Mouse (Mus musculus) frontal cortex, postnatal 10 days (tissue): ENCODE measurements at regions not wholly inside any gene's neighbourhood (a gene's known extent, or its start where the extent isn't known, plus 50 kb on each side); places are given as distances from the start of the nearest gene placed in this dataset.
A peak's percentile ranks its signal among the peaks of the same experiment; 100 is the strongest.

Experiments used
- DNase-seq, 2 experiments: peaks; one replicate each; pipeline ENCODE4 v3.0.0; 2022; ENCODE audit warnings: low spot score in 2 of 2, mixed read lengths in 1 of 2

DNA sequence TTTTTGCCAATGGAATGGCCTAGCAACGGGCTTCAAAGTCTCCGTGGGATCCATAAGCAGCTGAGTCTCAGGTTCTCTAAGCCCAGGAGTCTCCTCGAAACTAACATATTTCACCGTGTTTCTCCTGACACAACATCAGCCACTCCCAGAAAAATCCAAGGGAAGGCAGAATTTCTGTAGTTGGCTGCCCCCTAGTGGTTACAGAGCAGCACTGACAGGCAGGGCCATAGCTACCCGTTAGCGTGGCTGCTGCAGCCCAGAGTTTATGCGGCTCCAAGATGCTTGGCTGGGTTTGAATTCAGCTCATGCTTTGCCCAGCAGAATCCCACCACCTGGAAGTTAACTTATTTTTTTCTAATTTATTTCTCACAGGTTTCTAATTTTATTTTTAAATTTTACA is 140.9 kb upstream of the Tmem164 start:
- peak in 1 of 2 experiments; percentile 40 for DNase-seq

DNA sequence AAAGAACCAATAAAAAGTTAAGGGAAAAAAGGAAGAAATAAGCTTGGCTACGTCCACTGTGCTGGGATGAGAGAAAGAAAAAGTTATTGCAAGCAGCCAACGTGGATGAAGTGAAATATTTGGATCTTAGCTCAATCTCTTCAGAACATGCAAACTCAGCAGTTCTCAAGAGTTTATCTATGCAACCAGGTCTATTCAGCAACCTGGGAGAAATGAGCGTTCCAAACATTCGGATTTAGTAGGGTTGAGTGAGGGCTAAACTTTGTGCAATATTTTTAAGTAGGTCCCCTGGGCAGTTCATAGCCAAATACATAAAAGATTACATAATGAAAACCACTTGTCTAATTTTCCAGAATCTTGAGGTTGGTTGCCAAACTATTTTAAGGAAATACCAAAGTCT is 129.0 kb upstream of the Tmem164 start:
- DNase-seq: no peak

DNA sequence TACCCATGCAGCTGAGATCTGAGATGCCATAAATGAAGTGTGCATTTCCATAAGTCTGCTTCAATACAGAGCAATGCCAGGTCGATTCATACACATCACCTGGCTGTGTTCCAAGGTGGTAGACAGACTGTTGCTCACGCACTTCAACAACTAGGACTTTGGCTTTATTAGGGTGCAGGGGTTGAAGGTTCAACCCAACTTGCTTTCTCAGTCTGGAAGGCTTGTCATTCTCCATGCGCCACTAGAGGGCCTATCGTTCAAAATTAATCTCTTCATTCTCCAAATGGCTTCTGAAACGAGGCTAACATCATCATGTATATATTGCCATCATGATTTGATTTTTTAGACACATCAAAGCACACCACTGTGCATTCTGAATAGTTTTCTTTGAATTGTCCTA is 127.0 kb upstream of the Tmem164 start:
- peak in 1 of 2 experiments; percentile 27 for DNase-seq

DNA sequence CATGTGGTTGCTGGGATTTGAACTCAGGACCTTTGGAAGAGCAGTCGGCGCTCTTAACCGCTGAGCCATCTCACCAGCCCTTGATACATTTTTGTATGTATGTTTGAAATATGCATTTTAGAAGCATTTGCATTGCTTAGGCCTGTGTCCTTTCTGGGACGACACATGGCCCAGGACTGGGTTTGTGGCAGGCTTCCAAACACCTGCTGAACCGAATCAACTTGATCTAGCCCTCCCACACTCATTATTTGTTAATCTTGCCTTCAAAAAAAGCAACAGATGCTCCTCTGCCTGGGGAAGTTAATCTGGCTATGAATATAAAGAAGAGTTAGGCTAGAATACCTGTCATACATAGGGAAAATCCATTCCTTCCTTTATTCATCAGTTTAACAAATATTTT is 123.7 kb upstream of the Tmem164 start:
- no peak for DNase-seq

DNA sequence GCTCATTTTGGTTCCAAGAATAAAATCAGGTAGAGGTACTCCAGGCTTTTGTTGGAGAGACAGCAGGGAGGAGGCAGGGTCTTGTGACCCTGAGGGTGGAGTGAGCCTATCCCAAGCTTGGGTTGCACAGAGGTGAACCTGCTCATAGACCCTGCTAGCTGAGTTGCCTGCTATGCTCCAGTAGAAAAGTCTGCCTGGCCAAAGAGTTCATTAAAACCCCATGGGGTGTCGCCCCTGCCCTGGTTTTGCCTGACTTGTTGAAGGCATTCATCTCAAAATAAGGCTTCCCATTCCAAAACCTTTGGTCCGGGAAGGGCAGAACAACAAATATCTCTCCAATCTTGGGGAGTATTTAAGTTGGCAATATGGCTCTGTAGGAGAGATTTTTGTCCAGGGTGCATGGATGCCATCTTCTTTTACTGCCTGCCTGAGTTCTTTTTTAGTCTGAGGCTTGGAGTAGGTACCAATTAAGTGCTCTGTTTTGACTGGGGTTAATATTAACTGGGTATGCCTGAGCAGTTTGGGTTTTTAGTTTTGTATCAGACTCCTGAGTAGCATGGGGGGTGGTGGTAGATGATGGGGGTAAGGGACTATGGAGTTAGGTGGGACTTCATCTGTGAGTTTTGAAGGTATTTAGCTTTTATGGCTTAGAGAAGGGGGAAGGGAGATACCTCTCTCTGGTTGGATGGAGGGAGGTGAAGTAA is 120.8 kb upstream of the Tmem164 start:
- DNase-seq: no peak

DNA sequence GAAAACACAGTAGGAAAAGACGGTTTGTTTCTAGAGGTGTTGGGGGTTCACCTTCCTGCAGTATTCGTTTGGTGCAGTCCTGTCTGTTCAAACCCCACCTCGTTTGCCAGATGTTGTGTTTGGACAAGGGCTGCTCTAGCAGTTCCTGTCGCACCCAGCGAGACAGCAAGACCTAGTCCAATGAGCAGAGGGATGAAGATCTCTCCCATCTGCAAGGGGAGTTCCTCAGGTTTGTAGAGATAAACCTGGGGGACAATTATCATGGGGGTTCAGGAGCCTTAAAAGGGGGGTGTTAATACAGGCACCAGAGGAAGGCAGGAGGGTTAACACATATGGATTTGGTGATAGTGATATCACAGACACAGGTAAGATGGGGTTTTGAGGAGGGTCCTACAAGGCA is 119.4 kb upstream of the Tmem164 start:
- no peak for DNase-seq

- no peak for DNase-seq
These were observed 117.0 kb upstream of the Tmem164 start for GRCm38 (mm10) chrX:142564186-142564585.

DNA sequence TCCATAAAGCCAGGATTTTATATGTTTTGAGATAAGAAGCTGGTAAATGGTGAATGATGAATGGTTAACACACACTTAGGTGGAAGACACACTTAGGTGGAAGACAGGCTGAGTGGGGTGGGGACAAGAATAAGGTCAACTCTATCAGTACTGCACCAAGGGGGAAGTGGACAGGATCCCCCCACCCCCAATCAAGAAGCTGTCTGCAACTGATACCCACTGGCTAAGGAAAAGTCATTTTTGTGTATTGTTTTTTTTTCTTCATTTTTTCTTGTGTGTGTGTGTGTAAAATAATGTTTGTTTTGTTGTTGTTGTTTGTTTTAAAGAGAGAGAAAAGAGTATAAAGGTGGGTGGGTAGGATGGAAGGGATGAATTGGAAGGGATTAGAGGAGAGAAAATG is 109.4 kb upstream of the Tmem164 start:
- no peak for DNase-seq

- DNase-seq: no peak
These were observed 107.2 kb upstream of the Tmem164 start for GRCm38 (mm10) chrX:142574022-142574421.

- no peak for DNase-seq
These were observed 106.1 kb upstream of the Tmem164 start for GRCm38 (mm10) chrX:142574945-142575710.

DNA sequence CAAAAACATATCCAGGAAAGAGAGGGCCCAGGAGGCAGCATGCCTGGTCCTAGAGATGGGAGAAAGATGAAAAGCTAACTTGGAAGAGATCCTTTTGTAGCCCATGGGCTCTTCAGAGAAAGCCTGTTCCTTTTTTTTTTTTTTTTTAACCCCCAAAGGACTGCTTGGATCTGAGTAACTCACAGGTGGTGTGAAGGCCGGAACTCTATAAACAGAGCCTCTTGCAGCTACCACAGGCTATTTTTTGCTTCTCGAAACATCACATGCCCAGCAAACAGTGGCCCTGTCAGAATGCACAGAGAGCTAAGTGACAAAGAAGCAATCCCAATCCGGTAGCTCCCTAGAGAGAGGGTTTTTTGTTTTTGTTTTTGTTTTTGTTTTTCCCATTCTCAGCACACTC is 105.1 kb upstream of the Tmem164 start:
- DNase-seq: no peak

GRCm38 (mm10) chrX:142577449-142578081 is 103.6 kb upstream of the Tmem164 start:
- DNase-seq: no peak

DNA sequence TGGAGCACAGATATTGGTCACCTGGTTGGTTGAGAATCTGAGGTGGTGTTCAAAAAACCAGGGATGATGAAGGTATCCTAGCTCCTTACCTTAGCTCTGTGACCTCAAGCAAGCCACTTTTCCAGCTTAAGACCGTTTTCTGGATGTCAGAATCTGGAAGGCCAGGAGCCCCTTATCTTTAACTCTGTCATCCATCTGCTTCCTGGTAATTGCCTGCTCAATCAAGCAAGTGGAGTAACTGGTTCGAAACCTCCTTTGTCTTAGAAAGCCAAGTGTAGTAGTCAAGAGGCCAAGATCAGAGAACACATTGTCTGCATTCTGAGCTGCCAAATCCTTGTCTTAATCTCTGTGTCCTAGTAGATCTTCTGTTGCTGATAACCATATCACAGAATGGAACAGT is 95.9 kb upstream of the Tmem164 start:
- no peak for DNase-seq

DNA sequence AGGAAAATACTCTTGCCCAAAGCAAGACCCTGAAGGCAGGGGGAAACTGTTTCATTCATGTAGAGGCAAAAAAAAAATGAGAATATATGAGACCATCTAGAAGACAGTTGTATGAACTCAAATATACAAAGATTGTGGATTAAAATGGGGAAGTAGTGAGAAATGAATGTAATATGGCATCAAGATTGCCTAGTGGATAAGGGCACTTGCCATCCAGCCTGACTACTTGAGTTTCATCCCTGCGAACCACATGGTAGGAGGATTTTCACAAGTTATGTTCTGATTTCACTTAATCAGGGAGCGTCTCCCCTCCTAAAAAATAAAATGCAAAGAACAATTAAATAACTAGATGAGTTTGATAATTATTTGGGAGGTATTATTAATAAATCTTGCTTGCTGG is 81.8 kb upstream of the Tmem164 start:
- DNase-seq: no peak

- DNase-seq: no peak
These were observed 80.4 kb upstream of the Tmem164 start for GRCm38 (mm10) chrX:142600782-142601181.

DNA sequence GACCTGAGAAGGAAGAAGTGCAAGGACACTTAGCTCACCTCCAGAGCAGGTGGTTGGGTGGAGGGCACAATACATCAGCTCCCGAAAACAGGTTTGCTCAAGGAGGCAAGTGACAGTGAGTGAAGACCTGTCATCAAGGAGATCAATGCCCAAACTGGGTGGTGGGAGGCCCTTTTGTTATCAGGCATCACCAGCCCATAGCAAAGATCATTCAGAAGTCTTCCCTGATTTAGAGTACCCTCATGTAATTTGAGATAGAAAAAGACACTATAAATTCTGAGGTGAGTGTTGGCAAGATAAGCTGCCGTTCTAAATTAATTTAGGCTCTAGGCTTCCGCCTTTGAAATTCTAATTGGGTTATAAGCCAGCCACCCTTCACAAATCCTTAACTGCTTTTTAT is 76.1 kb upstream of the Tmem164 start:
- DNase-seq: no peak

DNA sequence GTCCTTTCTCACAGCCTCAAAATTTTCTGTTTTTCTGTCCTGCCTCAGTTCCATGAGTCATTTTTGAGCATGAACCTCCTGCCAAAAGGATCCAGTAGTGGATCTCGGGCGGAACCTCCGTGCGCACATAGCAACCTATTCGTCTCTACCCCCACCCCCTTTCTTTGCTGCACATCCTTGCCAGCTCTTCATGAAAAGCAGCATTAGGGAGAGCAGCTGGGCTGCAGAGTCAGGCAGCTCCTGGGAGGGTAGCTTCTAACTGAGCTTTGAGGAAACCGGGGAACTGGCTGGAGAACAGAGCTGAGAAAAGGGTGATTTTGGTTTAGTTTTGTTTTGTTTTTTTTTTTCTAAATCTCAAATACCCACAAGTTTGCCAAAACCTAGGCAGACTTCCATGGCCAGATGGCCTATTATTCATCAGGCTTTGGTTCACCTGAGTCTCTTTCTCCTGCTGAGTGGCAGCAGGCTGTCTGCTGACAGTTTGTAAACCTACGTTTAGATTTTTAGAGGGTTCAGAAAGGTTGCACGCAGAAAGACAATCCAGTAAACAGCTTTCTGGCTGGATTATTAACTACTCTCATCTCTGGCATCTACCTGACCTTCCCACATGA is 74.5 kb upstream of the Tmem164 start:
- DNase-seq: no peak

DNA sequence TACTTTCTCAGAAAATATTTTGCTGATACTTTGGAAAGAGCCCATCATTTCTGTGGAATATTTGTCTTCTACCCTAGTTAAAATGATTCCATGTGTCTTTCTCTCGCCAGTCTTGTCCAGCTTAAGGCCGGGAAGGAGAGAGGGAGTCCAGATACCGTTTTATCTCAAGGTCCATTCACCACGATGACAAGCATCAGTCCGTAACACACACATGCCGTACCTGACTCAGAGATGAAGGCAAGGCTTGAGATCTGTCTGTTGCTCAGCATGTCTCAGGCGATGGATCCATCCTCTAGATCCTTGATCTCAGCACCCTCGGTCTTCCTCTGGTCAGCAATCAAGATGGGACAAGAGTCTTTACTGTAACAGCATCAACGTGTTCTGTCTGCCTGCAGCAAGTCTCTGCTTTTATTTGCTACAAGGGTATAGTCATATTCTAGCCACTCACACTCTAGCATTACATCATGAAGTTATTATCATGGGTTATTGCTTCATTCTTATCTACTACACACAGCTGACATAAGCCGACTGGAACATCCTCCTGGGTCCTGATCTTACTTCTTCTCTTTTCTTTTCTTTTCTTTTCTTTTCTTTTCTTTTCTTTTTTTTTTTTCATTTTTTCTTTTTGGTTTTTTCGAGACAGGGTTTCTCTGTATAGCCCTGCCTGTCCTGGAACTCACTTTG is 64.9 kb upstream of the Tmem164 start:
- no peak for DNase-seq

GRCm38 (mm10) chrX:142618389-142618788 is 62.8 kb upstream of the Tmem164 start:
- no peak for DNase-seq

- DNase-seq: no peak
These were observed 57.8 kb upstream of the Tmem164 start for GRCm38 (mm10) chrX:142623359-142623758.

DNA sequence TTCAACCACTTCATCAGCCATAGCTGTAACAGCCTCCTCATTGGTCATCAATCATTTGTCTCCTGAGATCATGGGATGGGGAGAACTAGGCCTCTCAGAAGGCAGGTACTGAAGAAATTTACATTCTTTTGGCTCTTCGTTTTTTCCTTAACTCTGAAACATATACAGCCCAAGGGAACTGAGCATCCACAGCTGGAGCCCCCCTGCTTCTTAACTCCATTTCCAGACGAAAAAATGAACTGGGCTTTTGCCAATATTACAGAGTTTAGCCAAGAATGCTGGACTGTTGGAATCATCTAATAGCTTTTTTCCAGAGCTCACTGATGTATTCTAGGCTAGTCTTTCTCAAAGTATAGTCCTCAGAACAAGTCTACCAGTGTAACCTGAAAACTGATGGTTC is 57.3 kb upstream of the Tmem164 start:
- no peak for DNase-seq
